Mouse (Mus musculus) cortical plate, adult 2 months (tissue): ENCODE results near the gene Dnajb5.
"Not testable (repeated sequence)": the region's sequence is repeated elsewhere in the genome, so short reads cannot be mapped to it uniquely, and the experiment has no call there.

Experiments
- CTCF ChIP-seq: fragments of 200-500 bp; IDR thresholded peaks from 2 replicates; pipeline ENCODE4 v1.5.1; 2011; ENCODE audit warnings: mild to moderate bottlenecking, control low read depth, low read length; ENCODE audit not compliant: insufficient read depth; ENCODE audit errors: extremely low read depth
- POLR2A ChIP-seq: fragments of 200-500 bp; IDR thresholded peaks from 2 replicates; pipeline ENCODE4 v1.6.1; 2011; ENCODE audit warnings: mild to moderate bottlenecking, low read length, control low read depth; ENCODE audit not compliant: insufficient read depth; ENCODE audit errors: extremely low read depth

DNA sequence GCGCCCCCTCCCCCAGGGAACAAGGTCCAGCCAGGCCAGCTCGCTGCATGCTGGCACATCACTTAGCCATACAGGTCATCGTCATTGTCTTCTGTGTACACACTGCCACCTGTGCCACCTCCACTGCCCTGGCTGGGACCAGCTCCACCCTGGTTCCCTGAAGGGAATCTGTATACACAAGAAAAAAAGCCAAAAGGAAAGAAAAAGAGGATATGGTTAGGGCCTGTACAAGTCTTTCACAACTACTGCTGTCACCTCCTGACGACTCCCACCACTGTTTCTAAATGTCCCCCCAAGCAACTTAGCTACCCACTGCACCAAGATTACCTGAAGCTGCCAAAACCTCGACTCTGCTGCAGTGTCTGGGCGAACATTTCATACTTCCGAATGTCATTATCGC, 30.9 kb downstream of the Dnajb5 start:
- not testable (repeated sequence) for TF ChIP-seq POLR2A, CTCF
